14 mouse cellular contexts compared by ENCODE assay signal in genomic region chr10:37811789-37812188, GRCm38 (mm10).
DNase-seq lines count a peak whose midpoint lies in the region; ATAC-seq and TF ChIP-seq lines count a peak whose summit lies in the region.
"Had no signal": no experiment of that assay in that cellular context is flagged by ENCODE, and none has a peak within 500 bp of the region (broad histone marks: within the 10 kb centered on the region; RNA-seq: fewer than 3 reads in every experiment).

No protein-coding gene starts in this region.

- intact Hi-C loops in left cerebral cortex, postnatal 14 days (cut with DNase I) = no loop called here

- TF ChIP-seq EP300 in heart, postnatal 0 days (IDR thresholded peaks at IDR 0.05; ENCODE audit: low read depth) = no peak
- peak; percentile 85 for TF ChIP-seq EP300 in CH12.LX (IDR thresholded peaks at IDR 0.05; ENCODE audit: low read length)

- no peak overlapping the region for H3K4me2 ChIP-seq in heart, postnatal 0 days (ENCODE audit: low read depth, low read length)
- H3K4me2 ChIP-seq in heart, embryonic 11.5 days = no peak overlapping the region
- H3K4me2 ChIP-seq in CH12.LX (ENCODE audit: insufficient read depth, low read depth, poor library complexity, severe bottlenecking) = no peak overlapping the region; the same call in 1 of the 2 replicates
- H3K4me2 ChIP-seq in hindbrain, postnatal 0 days (ENCODE audit: low read depth, low read length) = no peak overlapping the region
- H3K4me2 ChIP-seq: embryonic facial prominence, embryonic 13.5 days; limb, embryonic 13.5 days; lung, embryonic 15.5 days had no signal

- in situ Hi-C loops in CH12.LX (cut with MboI; ENCODE audit: low pct_ligation_motif_present, low pct_unique_long_range_greater_than_20kb, low sequenced_read_pairs) = no loop called here

- dilution Hi-C loops in CH12.LX (cut with MboI; ENCODE audit: extremely low pct_ligation_motif_present, extremely low pct_unique_long_range_greater_than_20kb, low sequenced_read_pairs) = no loop called here

- no peak for DNase-seq in heart, postnatal 0 days (ENCODE audit: low spot score)
- peak; percentile 41 for DNase-seq in CH12.LX (ENCODE audit: extremely low read depth)
- DNase-seq in hindbrain, postnatal 0 days (ENCODE audit: low spot score) = no peak
- no peak for DNase-seq in left cerebral cortex, postnatal 14 days (ENCODE audit: low spot score in 2 of 2)
- no peak for DNase-seq in adipocyte (ENCODE audit: low spot score)
- DNase-seq in cerebellum, postnatal 25 days = no peak
- DNase-seq: thymus, adult 2 months had no signal

- no peaks in the 10 kb centered on the region for H3K27me3 ChIP-seq in heart, postnatal 0 days (ENCODE audit: control insufficient read depth, insufficient read depth, low read length)
- no peaks in the 10 kb centered on the region for H3K27me3 ChIP-seq in heart, embryonic 11.5 days (ENCODE audit: control insufficient read depth, insufficient read depth, low read length)
- H3K27me3 ChIP-seq in CH12.LX (replicated peaks) = no peaks in the 10 kb centered on the region
- no peaks in the 10 kb centered on the region for H3K27me3 ChIP-seq in hindbrain, postnatal 0 days (ENCODE audit: insufficient read depth, low read length)
- H3K27me3 ChIP-seq: embryonic facial prominence, embryonic 13.5 days; limb, embryonic 13.5 days; lung, embryonic 15.5 days had no signal

- WGBS in heart, postnatal 0 days = 81% methylated on average over 5 of the region's 5 CpGs
- WGBS in heart, embryonic 11.5 days (ENCODE audit: insufficient replicate concordance) = 83% methylated on average over 5 of the region's 5 CpGs
- WGBS in hindbrain, postnatal 0 days = 74% methylated on average over 5 of the region's 5 CpGs

- no peak for TF ChIP-seq RAD21 in CH12.LX (IDR thresholded peaks at IDR 0.05; ENCODE audit: low read depth, low read length)

- H3K4me3 ChIP-seq in heart, postnatal 0 days (ENCODE audit: low read depth, low read length) = no peak overlapping the region
- no peak overlapping the region for H3K4me3 ChIP-seq in heart, embryonic 11.5 days (ENCODE audit: low read depth, low read length)
- H3K4me3 ChIP-seq in CH12.LX (replicated peaks in 1 of 3; ENCODE audit: low read depth in 2 of 3, low read length in 2 of 3, poor library complexity in 1 of 3) = no peak overlapping the region
- H3K4me3 ChIP-seq in hindbrain, postnatal 0 days (ENCODE audit: low read length) = no peak overlapping the region
- H3K4me3 ChIP-seq: embryonic facial prominence, embryonic 13.5 days; limb, embryonic 13.5 days; lung, embryonic 15.5 days had no signal

- no peak overlapping the region for H3K9ac ChIP-seq in heart, postnatal 0 days (replicated peaks; ENCODE audit: low read depth, low read length)
- H3K9ac ChIP-seq in heart, embryonic 11.5 days (ENCODE audit: low read depth, low read length) = no peak overlapping the region
- no peak overlapping the region for H3K9ac ChIP-seq in CH12.LX (ENCODE audit: insufficient read depth, low read depth)
- no peak overlapping the region for H3K9ac ChIP-seq in hindbrain, postnatal 0 days (replicated peaks; ENCODE audit: low read length)
- H3K9ac ChIP-seq: embryonic facial prominence, embryonic 13.5 days; limb, embryonic 13.5 days; liver, embryonic 14.5 days; lung, embryonic 15.5 days had no signal

- peaks cover 11% of the 10 kb centered on the region for H3K4me1 ChIP-seq in heart, postnatal 0 days (ENCODE audit: control insufficient read depth, insufficient read depth)
- H3K4me1 ChIP-seq in heart, embryonic 11.5 days (ENCODE audit: control insufficient read depth, insufficient read depth, low read length) = no peaks in the 10 kb centered on the region
- peaks cover 3 to 18% of the 10 kb centered on the region in 2 experiments for H3K4me1 ChIP-seq in CH12.LX (ENCODE audit: control insufficient read depth in 1 of 2, insufficient read depth in 2 of 2)
- H3K4me1 ChIP-seq in hindbrain, postnatal 0 days (ENCODE audit: insufficient read depth, low read length) = no peaks in the 10 kb centered on the region
- H3K4me1 ChIP-seq: embryonic facial prominence, embryonic 13.5 days; limb, embryonic 13.5 days had no signal

- TF ChIP-seq POLR2A in CH12.LX (IDR thresholded peaks at IDR 0.05; ENCODE audit: low read depth, low read length) = no peak

- no peak for ATAC-seq in heart, postnatal 0 days (ENCODE audit: insufficient read depth, low read depth)
- no peak for ATAC-seq in heart, embryonic 11.5 days (replicated peaks; ENCODE audit: insufficient number of reproducible peaks, low FRiP score, low TSS enrichment)
- peak; percentile 52 for ATAC-seq in granulocyte monocyte progenitor cell, adult 5-6 weeks (replicated peaks; ENCODE audit: poor library complexity, severe bottlenecking)
- ATAC-seq in hindbrain, postnatal 0 days = no peak
- ATAC-seq: intestine, postnatal 0 days had no signal

- TF ChIP-seq CTCF in heart, postnatal 0 days (IDR thresholded peaks at IDR 0.05; ENCODE audit: low read depth) = no peak
- TF ChIP-seq CTCF in CH12.LX (conservative IDR thresholded peaks at IDR 0.05 in 1 of 2, IDR thresholded peaks at IDR 0.05 in 1 of 2; ENCODE audit: low read depth in 2 of 2, low read length in 2 of 2) = no peak
- TF ChIP-seq CTCF in hindbrain, postnatal 0 days (IDR thresholded peaks at IDR 0.05; ENCODE audit: low read depth) = no peak

- H3K9me3 ChIP-seq in heart, postnatal 0 days (replicated peaks; ENCODE audit: control insufficient read depth, low read length) = no peaks in the 10 kb centered on the region
- no peaks in the 10 kb centered on the region for H3K9me3 ChIP-seq in heart, embryonic 11.5 days (replicated peaks; ENCODE audit: control insufficient read depth, low read length)
- H3K9me3 ChIP-seq in CH12.LX (replicated peaks; ENCODE audit: low read length) = no peaks in the 10 kb centered on the region
- H3K9me3 ChIP-seq in hindbrain, postnatal 0 days (ENCODE audit: low read length) = no peaks in the 10 kb centered on the region
- H3K9me3 ChIP-seq: embryonic facial prominence, embryonic 13.5 days; limb, embryonic 13.5 days; lung, embryonic 15.5 days had no signal

- no peaks in the 10 kb centered on the region for H3K36me3 ChIP-seq in heart, postnatal 0 days (replicated peaks; ENCODE audit: control insufficient read depth, insufficient read depth, low read length)
- H3K36me3 ChIP-seq in heart, embryonic 11.5 days (ENCODE audit: control insufficient read depth, insufficient read depth, low read length) = no peaks in the 10 kb centered on the region
- H3K36me3 ChIP-seq in CH12.LX (replicated peaks in 1 of 2; ENCODE audit: control insufficient read depth in 1 of 2, insufficient read depth in 1 of 2, low read length in 1 of 2) = no peaks in the 10 kb centered on the region
- H3K36me3 ChIP-seq in hindbrain, postnatal 0 days (ENCODE audit: insufficient read depth, low read length) = no peaks in the 10 kb centered on the region
- H3K36me3 ChIP-seq: embryonic facial prominence, embryonic 13.5 days; limb, embryonic 13.5 days; lung, embryonic 15.5 days had no signal

- H3K27ac ChIP-seq in heart, postnatal 0 days (ENCODE audit: low read depth) = 0 out of 2 replicates have a peak overlapping the region, but pooled peaks have one; percentile 41
- no peak overlapping the region for H3K27ac ChIP-seq in heart, embryonic 11.5 days (ENCODE audit: low read depth, low read length)
- no peak overlapping the region for H3K27ac ChIP-seq in CH12.LX (ENCODE audit: insufficient read depth, low read depth)
- peak overlapping the region; percentile 32; the same call in 1 of the 2 replicates for H3K27ac ChIP-seq in hindbrain, postnatal 0 days
- H3K27ac ChIP-seq: embryonic facial prominence, embryonic 13.5 days; limb, embryonic 13.5 days; liver, embryonic 14.5 days; lung, embryonic 15.5 days had no signal

- no peaks in the 10 kb centered on the region for H3K79me2 ChIP-seq in CH12.LX (replicated peaks; ENCODE audit: control insufficient read depth, extremely low read depth, insufficient read depth, poor library complexity, severe bottlenecking)

TF ChIP-seq in CH12.LX, 34 proteins besides CTCF, POLR2A, EP300 and RAD21:
- TF ChIP-seq PAX5 (IDR thresholded peaks at IDR 0.05; ENCODE audit: low read length) (no peak), ZNF384 (IDR thresholded peaks at IDR 0.05; ENCODE audit: low read depth, low read length) (no peak), MAFK (IDR thresholded peaks at IDR 0.05; ENCODE audit: insufficient replicate concordance, low read length) (no peak), TBP (conservative IDR thresholded peaks at IDR 0.05; ENCODE audit: low read depth, low read length) (no peak), BHLHE40 (IDR thresholded peaks at IDR 0.05; ENCODE audit: low read depth, low read length) (peak; percentile 66), MXI1 (IDR thresholded peaks at IDR 0.05; ENCODE audit: low read depth, low read length) (no peak), HCFC1 (IDR thresholded peaks at IDR 0.05; ENCODE audit: low read depth, low read length) (no peak), MAX (IDR thresholded peaks at IDR 0.05; ENCODE audit: low read length) (peak; percentile 55; the same call in 1 of the 2 replicates), MEF2A (IDR thresholded peaks at IDR 0.05; ENCODE audit: borderline replicate concordance, low read depth, low read length) (peak; percentile 79), ELF1 (IDR thresholded peaks at IDR 0.05; ENCODE audit: low read depth, low read length) (peak; percentile 33; the same call in 1 of the 2 replicates), USF2 (conservative IDR thresholded peaks at IDR 0.05; ENCODE audit: low read depth, low read length) (no peak), RCOR1 (conservative IDR thresholded peaks at IDR 0.05; ENCODE audit: low read depth, low read length) (0 out of 2 replicates have a peak, but pooled peaks have one; percentile 34), ZKSCAN1 (IDR thresholded peaks at IDR 0.05; ENCODE audit: borderline replicate concordance, low read depth, low read length) (no peak), IRF4 (IDR thresholded peaks at IDR 0.05; ENCODE audit: low read depth, low read length) (peak; percentile 69; the same call in 1 of the 2 replicates), MYC (IDR thresholded peaks at IDR 0.05; ENCODE audit: low read depth, low read length) (0 out of 2 replicates have a peak, but pooled peaks have one; percentile 32), ETS1 (conservative IDR thresholded peaks at IDR 0.05; ENCODE audit: low read depth, low read length) (peak; percentile 66; the same call in 1 of the 2 replicates), MAZ (IDR thresholded peaks at IDR 0.05; ENCODE audit: low read depth, low read length) (no peak), CHD1 (IDR thresholded peaks at IDR 0.05; ENCODE audit: low read depth, low read length) (no peak), SIN3A (IDR thresholded peaks at IDR 0.05; ENCODE audit: low read length) (0 out of 2 replicates have a peak, but pooled peaks have one; percentile 39)

Comparison
In these comparisons a context has a peak if more than half of its experiments do, and no peak if none do; other contexts are left out.
1. H3K27ac ChIP-seq: peak in heart, postnatal 0 days (single experiment) and hindbrain, postnatal 0 days (single experiment); none in heart, embryonic 11.5 days (single experiment) and CH12.LX (single experiment).